Mouse (Mus musculus) ES-Bruce4 (cell line): ENCODE measurements around the gene Lrr1. TPM values are rescaled to one million over a fixed set of nuclear protein-coding genes. Genes with fewer than 3 reads are reported as not detected.
A peak's percentile ranks its signal among the peaks of the same experiment; 100 is the strongest.

Source experiments
- H3K27ac ChIP-seq: 2 replicates; pipeline ENCODE4 v1.5.1; 2012; ENCODE audit warnings: low read length, inconsistent platforms; ENCODE audit not compliant: insufficient read depth
- H3K27me3 ChIP-seq: 2 replicates; pipeline ENCODE4 v1.6.1; 2012; ENCODE audit warnings: mild to moderate bottlenecking, low read length, inconsistent platforms; ENCODE audit not compliant: control insufficient read depth, poor library complexity, insufficient read depth, severe bottlenecking
- H3K36me3 ChIP-seq: 2 replicates; pipeline ENCODE4 v1.6.1; 2012; ENCODE audit warnings: inconsistent platforms, mild to moderate bottlenecking, low read length, moderate library complexity; ENCODE audit not compliant: control insufficient read depth, poor library complexity, insufficient read depth, severe bottlenecking
- H3K4me1 ChIP-seq: one replicate; pipeline ENCODE4 v1.8.1; 2011; ENCODE audit warnings: low read length; ENCODE audit not compliant: control insufficient read depth, insufficient read depth
- H3K4me3 ChIP-seq: 2 replicates; pipeline ENCODE4 v1.5.1; 2011; ENCODE audit warnings: low read depth, mild to moderate bottlenecking, low read length
- H3K9ac ChIP-seq: 2 replicates; pipeline ENCODE4 v1.6.1; 2012; ENCODE audit warnings: low read depth, mild to moderate bottlenecking, inconsistent platforms; ENCODE audit not compliant: poor library complexity, severe bottlenecking
- H3K9me3 ChIP-seq: replicated peaks from 2 replicates; pipeline ENCODE4 v1.6.1; 2012; ENCODE audit warnings: mild to moderate bottlenecking, low read length, inconsistent platforms; ENCODE audit not compliant: control insufficient read depth, poor library complexity, insufficient read depth, severe bottlenecking
- CTCF ChIP-seq: IDR thresholded peaks from one replicate; pipeline ENCODE4 v1.8.1; 2011; ENCODE audit warnings: low read depth, low read length
- EP300 ChIP-seq: IDR thresholded peaks from 2 replicates; pipeline ENCODE4 v1.6.1; 2011; ENCODE audit warnings: low read depth, low read length; ENCODE audit not compliant: insufficient read depth
- POLR2A ChIP-seq: IDR thresholded peaks from one replicate; pipeline ENCODE4 v1.8.1; 2011; ENCODE audit warnings: low read length; ENCODE audit not compliant: insufficient read depth
- polyA plus RNA-seq: library from polyadenylated mRNA; stranded (reverse); fragments of >200 nt; gene quantifications from 2 replicates; pipeline ENCODE4 v1.2.4, GENCODE M21; 2011; ENCODE audit warnings: low read depth; ENCODE audit not compliant: missing spikeins, insufficient read depth, insufficient read length

Lrr1 gene
- polyA plus RNA-seq, 1 experiment, result 7.5 TPM

- H3K4me1 ChIP-seq, result peaks cover 1% of the 10 kb centered on the region
- H3K9ac ChIP-seq, result peak within 1 kb of the TSS; percentile 93
- TF ChIP-seq CTCF, result no peak
- TF ChIP-seq POLR2A, result no peak
- H3K9me3 ChIP-seq, result no peaks in the 10 kb centered on the region
- H3K27me3 ChIP-seq, result no peaks in the 10 kb centered on the region
- H3K27ac ChIP-seq, result no peak within 1 kb of the TSS
- peaks cover 9% of the 10 kb centered on the region; the same call in 1 of the 2 replicates for H3K36me3 ChIP-seq
- peak within 1 kb of the TSS; percentile 97 for H3K4me3 ChIP-seq
These were observed 29.5 kb downstream of the Lrr1 start, which contains the start of gene Dnaaf2 for GRCm38 (mm10) chr12:69198164-69198535. Gene Dnaaf2 (minus strand): TSS chr12:69198429.

GRCm38 (mm10) chr12:69198985-69199384 is 30.4 kb downstream of the Lrr1 start:
- no peaks in the 10 kb centered on the region for H3K9me3 ChIP-seq
- peaks cover 11% of the 10 kb centered on the region for H3K36me3 ChIP-seq
- H3K27me3 ChIP-seq, result no peaks in the 10 kb centered on the region
- TF ChIP-seq POLR2A, result no peak
- TF ChIP-seq EP300, result no peak
- TF ChIP-seq CTCF, result no peak
- peaks cover 1% of the 10 kb centered on the region for H3K4me1 ChIP-seq
- no peak overlapping the region for H3K4me3 ChIP-seq
- no peak overlapping the region for H3K9ac ChIP-seq
- no peak overlapping the region for H3K27ac ChIP-seq

GRCm38 (mm10) chr12:69204052-69204833 is 35.6 kb downstream of the Lrr1 start, which contains the start of gene Gm49384:
Gene Gm49384 (minus strand): TSS chr12:69204267.
- TF ChIP-seq EP300 (no peak), CTCF (no peak), POLR2A (no peak)
- H3K27me3 ChIP-seq, result no peaks in the 10 kb centered on the region
- no peak within 1 kb of the TSS for H3K9ac ChIP-seq
- no peak within 1 kb of the TSS for H3K4me3 ChIP-seq
- H3K4me1 ChIP-seq, result no peaks in the 10 kb centered on the region
- no peak within 1 kb of the TSS for H3K27ac ChIP-seq
- no peaks in the 10 kb centered on the region for H3K9me3 ChIP-seq
- H3K36me3 ChIP-seq, result peaks cover 15% of the 10 kb centered on the region

DNA sequence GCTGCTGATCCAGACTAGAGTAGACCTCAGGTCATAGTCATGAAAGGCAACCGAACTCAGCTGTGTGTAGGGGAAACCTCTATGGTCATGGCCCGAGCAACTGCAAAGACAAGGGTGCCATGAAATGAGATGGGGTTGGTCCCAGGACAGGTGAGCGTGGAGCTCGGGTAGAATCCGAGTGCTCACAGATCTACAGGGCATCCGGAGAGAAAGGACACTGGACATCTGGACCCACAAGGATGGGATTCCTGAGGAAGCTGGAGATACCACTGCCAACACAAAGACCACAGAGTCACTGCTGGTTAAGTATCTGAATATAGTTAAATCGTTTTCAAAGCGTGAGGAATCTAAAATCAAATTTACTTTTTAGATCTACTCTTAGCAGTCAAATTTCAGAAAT is 38.8 kb downstream of the Lrr1 start:
- Histone ChIP-seq H3K9me3 (no peaks in the 10 kb centered on the region), H3K36me3 (peaks cover 8% of the 10 kb centered on the region), H3K9ac (no peak overlapping the region), H3K4me3 (no peak overlapping the region), H3K27ac (no peak overlapping the region), H3K4me1 (no peaks in the 10 kb centered on the region), H3K27me3 (no peaks in the 10 kb centered on the region)
- TF ChIP-seq CTCF (no peak), POLR2A (no peak), EP300 (no peak)

DNA sequence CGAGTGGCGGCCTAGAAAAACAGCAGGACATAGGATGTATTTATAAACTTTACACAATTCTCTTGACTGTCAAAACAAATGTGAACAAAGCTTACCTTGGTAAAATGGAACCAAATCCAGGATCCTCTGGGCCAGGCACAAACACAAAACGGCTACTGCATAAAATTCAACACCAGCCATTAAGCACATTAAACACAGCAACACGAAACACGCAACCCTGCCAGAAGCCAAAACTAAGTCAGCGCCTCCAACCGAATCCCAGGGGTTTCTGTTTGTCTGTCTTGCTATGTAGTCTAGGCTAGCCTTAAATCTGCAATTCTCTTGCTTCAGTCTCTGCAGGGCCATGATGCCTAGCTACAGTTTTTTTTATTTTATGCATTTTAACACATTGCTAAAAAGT is 39.3 kb downstream of the Lrr1 start:
- H3K4me3 ChIP-seq, result no peak overlapping the region
- H3K4me1 ChIP-seq, result no peaks in the 10 kb centered on the region
- no peak for TF ChIP-seq POLR2A
- TF ChIP-seq CTCF, result no peak
- no peak for TF ChIP-seq EP300
- no peaks in the 10 kb centered on the region for H3K27me3 ChIP-seq
- H3K9me3 ChIP-seq, result no peaks in the 10 kb centered on the region
- H3K27ac ChIP-seq, result no peak overlapping the region
- H3K9ac ChIP-seq, result no peak overlapping the region
- H3K36me3 ChIP-seq, result peaks cover 8% of the 10 kb centered on the region

GRCm38 (mm10) chr12:69208520-69208919 is 39.9 kb downstream of the Lrr1 start:
- Histone ChIP-seq H3K9me3 (no peaks in the 10 kb centered on the region), H3K27ac (no peak overlapping the region), H3K36me3 (peaks cover 12% of the 10 kb centered on the region), H3K4me3 (no peak overlapping the region), H3K9ac (no peak overlapping the region), H3K27me3 (no peaks in the 10 kb centered on the region), H3K4me1 (no peaks in the 10 kb centered on the region)
- TF ChIP-seq CTCF, result peak; percentile 15
- no peak for TF ChIP-seq EP300
- TF ChIP-seq POLR2A, result no peak
